Mouse (Mus musculus): ENCODE measurements around the gene BC005561. TPM values are rescaled to one million over a fixed set of nuclear protein-coding genes. Genes with fewer than 3 reads are reported as not detected.

The BC005561 gene
- polyA plus RNA-seq, 1 experiment from 2014 or later: 16.7 TPM

Other genes starting within 250 kb of the BC005561 start
- 0.10 and 0.32 TPM in 2 replicates for gene Ibsp, start 209.2 kb upstream of the BC005561 start, polyA plus RNA-seq (2014; fragmentation: Nextera tagmentation; extraction: Ambion mirVana)
- gene Mepe, start 183.0 kb upstream of the BC005561 start, polyA plus RNA-seq (2014; fragmentation: Nextera tagmentation; extraction: Ambion mirVana): not detected in 2 replicates
- 10.3 and 13.5 TPM in 2 replicates for gene Spp1, start 73.2 kb upstream of the BC005561 start, polyA plus RNA-seq (2014; fragmentation: Nextera tagmentation; extraction: Ambion mirVana)
- 18.1 and 18.7 TPM in 2 replicates for gene Pkd2, start 48.9 kb upstream of the BC005561 start, polyA plus RNA-seq (2014; fragmentation: Nextera tagmentation; extraction: Ambion mirVana)

Measured in embryonic facial prominence, embryonic 11.5 days (tissue).